Mouse (Mus musculus) thymus, adult 2 months (tissue): ENCODE data around the gene Fam83b.

Experiments used
- CTCF ChIP-seq: fragments of 200-500 bp; IDR thresholded peaks from 2 replicates; pipeline ENCODE4 v1.5.1; 2012; ENCODE audit warnings: mild to moderate bottlenecking, control low read depth, low read length, moderate library complexity, borderline replicate concordance; ENCODE audit not compliant: control insufficient read depth, poor library complexity, insufficient read depth; ENCODE audit errors: extremely low read depth
- POLR2A ChIP-seq: fragments of 200-500 bp; IDR thresholded peaks from 2 replicates; pipeline ENCODE4 v1.6.1; 2012; ENCODE audit warnings: mild to moderate bottlenecking, low read length, control low read depth, moderate library complexity; ENCODE audit not compliant: control insufficient read depth, poor library complexity, insufficient read depth; ENCODE audit errors: extremely low read depth

DNA sequence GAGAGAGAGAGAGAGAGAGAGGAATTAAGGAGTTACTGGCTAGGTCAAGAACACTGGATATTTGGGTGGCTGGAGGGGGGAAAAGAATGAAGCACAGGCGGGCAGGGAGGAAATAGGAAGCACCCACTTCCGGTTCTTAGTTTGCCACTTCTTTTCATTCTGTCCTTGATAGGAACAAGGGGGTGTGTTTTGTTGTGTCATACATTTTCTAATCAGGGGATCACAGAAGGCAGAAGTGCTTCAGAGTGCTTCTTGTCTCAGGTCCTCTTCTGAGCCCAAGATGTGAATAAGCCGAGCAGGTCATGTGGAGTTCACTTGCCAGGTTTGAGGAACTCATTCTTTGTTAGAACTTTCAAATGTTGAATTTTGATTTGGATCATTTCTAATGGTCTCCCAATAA, 86.8 kb downstream of the Fam83b start:
- TF ChIP-seq CTCF (no peak), POLR2A (no peak)
